Mouse (Mus musculus) neural tube, embryonic 11.5 days (tissue): ENCODE data around the gene Ninl. TPM values are rescaled to one million over a fixed set of nuclear protein-coding genes. Genes with fewer than 3 reads are reported as not detected.

Experiments used
- ATAC-seq: fragments of 200-750 bp; cut with Nextera tagmentation; 2 replicates; pipeline ENCODE4 v1.8.0; 2017; ENCODE audit warnings: moderate number of reproducible peaks, mild to moderate bottlenecking, moderate TSS enrichment, moderate library complexity; ENCODE audit not compliant: insufficient read depth, low FRiP score, low TSS enrichment
- DNase-seq: peaks from one replicate; pipeline ENCODE4 v3.0.0-alpha.2; 2015; ENCODE audit warnings: low spot score
- H3K27ac ChIP-seq: fragments of 300-500 bp; sonication (generic); 2 replicates; pipeline ENCODE4 v1.5.1; 2014; ENCODE audit warnings: low read depth, mild to moderate bottlenecking, low read length
- H3K27me3 ChIP-seq: fragments of 300-500 bp; sonication (generic); 2 replicates; pipeline ENCODE4 v1.6.1; 2014; ENCODE audit warnings: mild to moderate bottlenecking, low read length, mixed read lengths; ENCODE audit not compliant: control insufficient read depth, insufficient read depth
- H3K36me3 ChIP-seq: fragments of 300-500 bp; sonication (generic); 2 replicates; pipeline ENCODE4 v1.6.1; 2014; ENCODE audit warnings: mild to moderate bottlenecking, low read length, moderate library complexity, mixed read lengths; ENCODE audit not compliant: control insufficient read depth, insufficient read depth
- H3K4me1 ChIP-seq: fragments of 300-500 bp; sonication (generic); 2 replicates; pipeline ENCODE4 v1.6.1; 2014; ENCODE audit warnings: low read length, mixed read lengths; ENCODE audit not compliant: control insufficient read depth, insufficient read depth
- H3K4me2 ChIP-seq: fragments of 300-500 bp; sonication (generic); 2 replicates; pipeline ENCODE4 v1.6.1; 2014; ENCODE audit warnings: low read depth, mild to moderate bottlenecking, moderate library complexity
- H3K4me3 ChIP-seq: fragments of 300-500 bp; sonication (generic); 2 replicates; pipeline ENCODE4 v1.5.1; 2014; ENCODE audit warnings: low read depth, low read length
- H3K9ac ChIP-seq: fragments of 300-500 bp; sonication (generic); 2 replicates; pipeline ENCODE4 v1.6.1; 2014; ENCODE audit warnings: mild to moderate bottlenecking, low read length
- H3K9me3 ChIP-seq: fragments of 300-500 bp; sonication (generic); 2 replicates; pipeline ENCODE4 v1.6.1; 2016; ENCODE audit warnings: low read length; ENCODE audit not compliant: control insufficient read depth
- WGBS: fragments of 180-500 bp; shearing (Covaris S2); extraction: QIAGEN DNeasy Blood & Tissue Kit; methylation state at CpG from one replicate; pipeline ENCODE4 v1.1.7; 2014; 5-methylcytosine and 5-hydroxymethylcytosine counted together
- polyA plus RNA-seq: library from polyadenylated mRNA; unstranded; fragments of >200 nt; fragmentation: Nextera tagmentation; extraction: Ambion mirVana; gene quantifications from 2 replicates; pipeline ENCODE4 v1.2.1, GENCODE M21; 2014

The Ninl gene
- polyA plus RNA-seq, 1 experiment from 2014 or later: 12.2 TPM

GRCm38 (mm10) chr2:150971856-150972255, 67.3 kb downstream of the Ninl start:
- H3K9me3 ChIP-seq: no peaks in the 10 kb centered on the region
- H3K9ac ChIP-seq: no peak overlapping the region
- H3K4me2 ChIP-seq: no peak overlapping the region
- no peaks in the 10 kb centered on the region for H3K27me3 ChIP-seq
- H3K4me3 ChIP-seq: no peak overlapping the region
- 79% methylated on average over 7 of the region's 7 CpGs for WGBS
- peaks cover 4% of the 10 kb centered on the region; the same call in 1 of the 2 replicates for H3K36me3 ChIP-seq
- no peak overlapping the region for H3K27ac ChIP-seq
- no peaks in the 10 kb centered on the region for H3K4me1 ChIP-seq
- DNase-seq (no peak), ATAC-seq (no peak)

- ATAC-seq (no peak), DNase-seq (no peak)
- 89% methylated on average over 2 of the region's 2 CpGs for WGBS
- H3K4me1 ChIP-seq: no peaks in the 10 kb centered on the region
- no peak overlapping the region for H3K27ac ChIP-seq
- H3K4me3 ChIP-seq: no peak overlapping the region
- H3K9ac ChIP-seq: no peak overlapping the region
- no peak overlapping the region for H3K4me2 ChIP-seq
- no peaks in the 10 kb centered on the region for H3K9me3 ChIP-seq
- peaks cover 4% of the 10 kb centered on the region; the same call in 1 of the 2 replicates for H3K36me3 ChIP-seq
- no peaks in the 10 kb centered on the region for H3K27me3 ChIP-seq
These were observed 70.0 kb downstream of the Ninl start for GRCm38 (mm10) chr2:150969231-150969630.

GRCm38 (mm10) chr2:150967491-150967890, 71.7 kb downstream of the Ninl start:
- Histone ChIP-seq H3K36me3 (no peaks in the 10 kb centered on the region), H3K27ac (no peak overlapping the region), H3K4me1 (no peaks in the 10 kb centered on the region), H3K4me2 (no peak overlapping the region), H3K4me3 (no peak overlapping the region), H3K9ac (no peak overlapping the region), H3K9me3 (no peaks in the 10 kb centered on the region), H3K27me3 (no peaks in the 10 kb centered on the region)
- WGBS: 96% methylated on average over 2 of the region's 2 CpGs
- ATAC-seq (no peak), DNase-seq (no peak)

- 92% methylated on average over 10 of the region's 10 CpGs for WGBS
These were observed 73.2 kb downstream of the Ninl start for GRCm38 (mm10) chr2:150965951-150966350.

GRCm38 (mm10) chr2:150964641-150965040, 74.5 kb downstream of the Ninl start:
- Histone ChIP-seq H3K4me1 (no peaks in the 10 kb centered on the region), H3K27ac (no peak overlapping the region), H3K36me3 (no peaks in the 10 kb centered on the region), H3K9ac (no peak overlapping the region), H3K9me3 (no peaks in the 10 kb centered on the region), H3K4me2 (no peak overlapping the region), H3K4me3 (no peak overlapping the region), H3K27me3 (no peaks in the 10 kb centered on the region)
- 90% methylated on average over 3 of the region's 3 CpGs for WGBS
- DNase-seq (no peak), ATAC-seq (no peak)

More at GRCm38 (mm10) chr2:150965951-150966350, 73.2 kb downstream of the Ninl start:
- Histone ChIP-seq H3K4me2 (no peak overlapping the region), H3K4me3 (no peak overlapping the region), H3K27ac (no peak overlapping the region), H3K4me1 (no peaks in the 10 kb centered on the region), H3K9me3 (no peaks in the 10 kb centered on the region), H3K9ac (no peak overlapping the region), H3K36me3 (no peaks in the 10 kb centered on the region), H3K27me3 (no peaks in the 10 kb centered on the region)
- no peak for ATAC-seq
- DNase-seq: no peak

- H3K4me1 ChIP-seq: no peaks in the 10 kb centered on the region
- no peaks in the 10 kb centered on the region for H3K27me3 ChIP-seq
- no peak overlapping the region for H3K9ac ChIP-seq
- no peaks in the 10 kb centered on the region for H3K9me3 ChIP-seq
- no peak overlapping the region for H3K27ac ChIP-seq
- ATAC-seq (no peak), DNase-seq (no peak)
- 0 out of 2 replicates have a peak, but pooled peaks cover under 1% of the 10 kb centered on the region for H3K36me3 ChIP-seq
- no peak overlapping the region for H3K4me2 ChIP-seq
- H3K4me3 ChIP-seq: no peak overlapping the region
- 94% methylated on average over 3 of the region's 3 CpGs for WGBS
These were observed 75.9 kb downstream of the Ninl start for GRCm38 (mm10) chr2:150963246-150963645.

GRCm38 (mm10) chr2:150959521-150959920, 79.7 kb downstream of the Ninl start:
- 94% methylated on average over 10 of the region's 10 CpGs for WGBS
- no peak overlapping the region for H3K4me2 ChIP-seq
- ATAC-seq: no peak

GRCm38 (mm10) chr2:150955859-150956258, 83.3 kb downstream of the Ninl start:
- Histone ChIP-seq H3K27ac (no peak overlapping the region), H3K36me3 (peaks cover 4% of the 10 kb centered on the region; the same call in 1 of the 2 replicates), H3K27me3 (no peaks in the 10 kb centered on the region), H3K9me3 (no peaks in the 10 kb centered on the region), H3K9ac (no peak overlapping the region), H3K4me1 (no peaks in the 10 kb centered on the region), H3K4me3 (no peak overlapping the region), H3K4me2 (no peak overlapping the region)
- ATAC-seq: no peak
- no peak for DNase-seq
- WGBS: 81% methylated on average over 1 of the region's 1 CpGs

More at GRCm38 (mm10) chr2:150959521-150959920, 79.7 kb downstream of the Ninl start:
- Histone ChIP-seq H3K4me3 (no peak overlapping the region), H3K9me3 (no peaks in the 10 kb centered on the region), H3K36me3 (0 out of 2 replicates have a peak, but pooled peaks cover 2% of the 10 kb centered on the region), H3K4me1 (no peaks in the 10 kb centered on the region), H3K9ac (no peak overlapping the region), H3K27ac (no peak overlapping the region), H3K27me3 (no peaks in the 10 kb centered on the region)
- no peak for DNase-seq

GRCm38 (mm10) chr2:150951201-150951600, 88.0 kb downstream of the Ninl start:
- no peaks in the 10 kb centered on the region for H3K9me3 ChIP-seq
- H3K27ac ChIP-seq: no peak overlapping the region
- H3K4me2 ChIP-seq: no peak overlapping the region
- no peak for DNase-seq
- H3K36me3 ChIP-seq: peaks cover 4% of the 10 kb centered on the region; the same call in 1 of the 2 replicates
- no peak overlapping the region for H3K4me3 ChIP-seq
- 80% methylated on average over 2 of the region's 2 CpGs for WGBS
- no peaks in the 10 kb centered on the region for H3K27me3 ChIP-seq
- no peak overlapping the region for H3K9ac ChIP-seq
- no peaks in the 10 kb centered on the region for H3K4me1 ChIP-seq
- ATAC-seq: no peak
